Mouse (Mus musculus) midbrain, embryonic 15.5 days (tissue): Measurements from ENCODE around the gene Lnp1. TPM values are rescaled to one million over a fixed set of nuclear protein-coding genes. Genes with fewer than 3 reads are reported as not detected.

Source experiments
- ATAC-seq: fragments of 200-750 bp; cut with Nextera tagmentation; replicated peaks from 2 replicates; pipeline ENCODE4 v1.8.0; 2017; ENCODE audit warnings: moderate TSS enrichment
- H3K27ac ChIP-seq: fragments of 300-500 bp; sonication (generic); 2 replicates; pipeline ENCODE4 v1.5.1; 2015; ENCODE audit warnings: mild to moderate bottlenecking, inconsistent platforms
- H3K27me3 ChIP-seq: fragments of 300-500 bp; sonication (generic); replicated peaks from 2 replicates; pipeline ENCODE4 v1.6.1; 2015; ENCODE audit warnings: inconsistent platforms
- H3K36me3 ChIP-seq: fragments of 300-500 bp; sonication (generic); replicated peaks from 2 replicates; pipeline ENCODE4 v1.6.1; 2015; ENCODE audit warnings: inconsistent platforms
- H3K4me1 ChIP-seq: fragments of 300-500 bp; sonication (generic); 2 replicates; pipeline ENCODE4 v1.6.1; 2015; ENCODE audit warnings: inconsistent platforms
- H3K4me2 ChIP-seq: fragments of 300-500 bp; sonication (generic); 2 replicates; pipeline ENCODE4 v1.6.1; 2015; ENCODE audit warnings: inconsistent platforms, mild to moderate bottlenecking, moderate library complexity
- H3K4me3 ChIP-seq: fragments of 300-500 bp; sonication (generic); 2 replicates; pipeline ENCODE4 v1.5.1; 2015; ENCODE audit warnings: mild to moderate bottlenecking, inconsistent platforms
- H3K9ac ChIP-seq: fragments of 300-500 bp; sonication (generic); 2 replicates; pipeline ENCODE4 v1.6.1; 2015; ENCODE audit warnings: mild to moderate bottlenecking, inconsistent platforms
- H3K9me3 ChIP-seq: fragments of 300-500 bp; sonication (generic); 2 replicates; pipeline ENCODE4 v1.6.1; 2016; ENCODE audit warnings: inconsistent platforms
- WGBS: fragments of 180-500 bp; shearing (Covaris S2); methylation state at CpG from one replicate; pipeline ENCODE4 v1.1.7; 2015; ENCODE audit warnings: mixed read lengths; 5-methylcytosine and 5-hydroxymethylcytosine counted together
- polyA plus RNA-seq: library from polyadenylated mRNA; unstranded; fragments of >200 nt; fragmentation: Nextera tagmentation; extraction: Ambion mirVana; gene quantifications from 2 replicates; pipeline ENCODE4 v1.2.1, GENCODE M21; 2015

Lnp1 gene
- polyA plus RNA-seq, 1 experiment from 2014 or later, result 0.36 TPM

- no peaks in the 10 kb centered on the region for H3K36me3 ChIP-seq
- H3K9me3 ChIP-seq, result no peaks in the 10 kb centered on the region
- no peak for ATAC-seq
- H3K4me3 ChIP-seq, result no peak overlapping the region
- H3K9ac ChIP-seq, result no peak overlapping the region
- no peak overlapping the region for H3K4me2 ChIP-seq
- no peak overlapping the region for H3K27ac ChIP-seq
- H3K4me1 ChIP-seq, result peaks cover 4% of the 10 kb centered on the region
- H3K27me3 ChIP-seq, result no peaks in the 10 kb centered on the region
- 96% methylated on average over 6 of the region's 6 CpGs for WGBS
Measured at GRCm38 (mm10) chr16:56884811-56885210, 43.0 kb downstream of the Lnp1 start.

GRCm38 (mm10) chr16:56873410-56873809 is 54.5 kb downstream of the Lnp1 start:
- WGBS, result 23% methylated on average over 2 of the region's 2 CpGs
- Histone ChIP-seq H3K36me3 (no peaks in the 10 kb centered on the region), H3K4me2 (no peak overlapping the region), H3K4me1 (no peaks in the 10 kb centered on the region), H3K9ac (no peak overlapping the region), H3K4me3 (no peak overlapping the region), H3K27me3 (no peaks in the 10 kb centered on the region), H3K27ac (no peak overlapping the region), H3K9me3 (no peaks in the 10 kb centered on the region)
- no peak for ATAC-seq

GRCm38 (mm10) chr16:56870458-56870857 is 57.4 kb downstream of the Lnp1 start:
- no peaks in the 10 kb centered on the region for H3K27me3 ChIP-seq
- no peak overlapping the region for H3K4me3 ChIP-seq
- no peak overlapping the region for H3K4me2 ChIP-seq
- no peaks in the 10 kb centered on the region for H3K9me3 ChIP-seq
- no peak for ATAC-seq
- no peaks in the 10 kb centered on the region for H3K4me1 ChIP-seq
- WGBS, result 84% methylated on average over 3 of the region's 3 CpGs
- no peaks in the 10 kb centered on the region for H3K36me3 ChIP-seq
- no peak overlapping the region for H3K27ac ChIP-seq
- no peak overlapping the region for H3K9ac ChIP-seq

- no peak overlapping the region for H3K4me2 ChIP-seq
- WGBS, result 90% methylated on average over 5 of the region's 5 CpGs
- H3K27me3 ChIP-seq, result no peaks in the 10 kb centered on the region
- no peak for ATAC-seq
- no peaks in the 10 kb centered on the region for H3K9me3 ChIP-seq
- no peaks in the 10 kb centered on the region for H3K36me3 ChIP-seq
- H3K9ac ChIP-seq, result no peak overlapping the region
- H3K4me1 ChIP-seq, result no peaks in the 10 kb centered on the region
- H3K4me3 ChIP-seq, result no peak overlapping the region
- H3K27ac ChIP-seq, result no peak overlapping the region
Measured at GRCm38 (mm10) chr16:56868361-56868760, 59.5 kb downstream of the Lnp1 start.

- Histone ChIP-seq H3K9me3 (no peaks in the 10 kb centered on the region), H3K4me3 (no peak overlapping the region), H3K4me1 (no peaks in the 10 kb centered on the region), H3K4me2 (no peak overlapping the region), H3K27ac (no peak overlapping the region), H3K36me3 (no peaks in the 10 kb centered on the region), H3K27me3 (no peaks in the 10 kb centered on the region), H3K9ac (no peak overlapping the region)
- 76% methylated on average over 4 of the region's 4 CpGs for WGBS
- ATAC-seq, result no peak
Measured at GRCm38 (mm10) chr16:56867591-56867990, 60.3 kb downstream of the Lnp1 start.

Other genes starting within 250 kb of the Lnp1 start
- 150 and 155 TPM in 2 replicates for gene Tfg, start 210.6 kb downstream of the Lnp1 start, polyA plus RNA-seq
- gene Adgrg7, start 132.2 kb downstream of the Lnp1 start, polyA plus RNA-seq, result not detected in 2 replicates
- 3.1 and 4.3 TPM in 2 replicates for gene Tmem45a, start 41.9 kb downstream of the Lnp1 start, polyA plus RNA-seq
- not detected in 2 replicates for gene Tmem45a2, start 143.3 kb upstream of the Lnp1 start, polyA plus RNA-seq
- 62.6 and 65.1 TPM in 2 replicates for gene Tomm70a, start 193.6 kb upstream of the Lnp1 start, polyA plus RNA-seq
- 42.5 and 49.2 TPM in 2 replicates for gene Nit2, start 239.3 kb upstream of the Lnp1 start, polyA plus RNA-seq